Mouse (Mus musculus): Measurements from ENCODE around the gene Derl2. TPM values are rescaled to one million over a fixed set of nuclear protein-coding genes. Genes with fewer than 3 reads are reported as not detected.

Derl2 gene
- total and polyA plus RNA-seq, 2 experiments: 49.4 to 59.0 TPM

GRCm38 (mm10) chr11:71032070-71032469 lies 12.4 kb upstream of the Derl2 start:
- H3K9ac ChIP-seq (ENCODE audit: low read depth, low read length): no peak overlapping the region
- no peak overlapping the region for H3K4me3 ChIP-seq (ENCODE audit: insufficient read depth, low read depth, low read length)
- no peak overlapping the region for H3K27ac ChIP-seq (replicated peaks; ENCODE audit: insufficient read depth, low read depth, low read length)
- H3K27me3 ChIP-seq (ENCODE audit: control insufficient read depth, insufficient read depth, low read length): no peaks in the 10 kb centered on the region
- H3K79me2 ChIP-seq (ENCODE audit: control insufficient read depth, insufficient read depth, low read length): no peaks in the 10 kb centered on the region
- 74% methylated on average over 7 of the region's 7 CpGs for WGBS
- peaks cover 6% of the 10 kb centered on the region for H3K4me1 ChIP-seq (ENCODE audit: control insufficient read depth, insufficient read depth, low read length)
- no peak for DNase-seq (ENCODE audit: extremely low read depth, low read depth, low spot score)
- peaks cover 5% of the 10 kb centered on the region for H3K36me3 ChIP-seq (ENCODE audit: control insufficient read depth, insufficient read depth, low read length)
- TF ChIP-seq CTCF (IDR thresholded peaks at IDR 0.05; ENCODE audit: low read depth, low read length) (no peak), POLR2A (IDR thresholded peaks at IDR 0.05; ENCODE audit: extremely low read depth, insufficient read depth, low read length) (no peak)

GRCm38 (mm10) chr11:71029403-71030118 lies 9.9 kb upstream of the Derl2 start:
- H3K36me3 ChIP-seq (ENCODE audit: control insufficient read depth, insufficient read depth, low read length): peaks cover 29% of the 10 kb centered on the region
- WGBS: 82% methylated on average over 3 of the region's 3 CpGs
- H3K27me3 ChIP-seq (ENCODE audit: control insufficient read depth, insufficient read depth, low read length): no peaks in the 10 kb centered on the region
- no peak overlapping the region for H3K4me3 ChIP-seq (ENCODE audit: insufficient read depth, low read depth, low read length)
- DNase-seq (ENCODE audit: extremely low read depth, low read depth, low spot score): no peak
- no peak overlapping the region for H3K27ac ChIP-seq (replicated peaks; ENCODE audit: insufficient read depth, low read depth, low read length)
- H3K79me2 ChIP-seq (ENCODE audit: control insufficient read depth, insufficient read depth, low read length): no peaks in the 10 kb centered on the region
- H3K9ac ChIP-seq (ENCODE audit: low read depth, low read length): no peak overlapping the region
- H3K4me1 ChIP-seq (ENCODE audit: control insufficient read depth, insufficient read depth, low read length): peaks cover 6% of the 10 kb centered on the region
- TF ChIP-seq CTCF (IDR thresholded peaks at IDR 0.05; ENCODE audit: low read depth, low read length) (no peak), POLR2A (IDR thresholded peaks at IDR 0.05; ENCODE audit: extremely low read depth, insufficient read depth, low read length) (no peak)

- 36% methylated on average over 3 of the region's 3 CpGs for WGBS
- Histone ChIP-seq H3K4me1 (ENCODE audit: control insufficient read depth, insufficient read depth, low read length) (peaks cover 6% of the 10 kb centered on the region), H3K79me2 (ENCODE audit: control insufficient read depth, insufficient read depth, low read length) (no peaks in the 10 kb centered on the region), H3K27me3 (ENCODE audit: control insufficient read depth, insufficient read depth, low read length) (no peaks in the 10 kb centered on the region), H3K4me3 (ENCODE audit: insufficient read depth, low read depth, low read length) (no peak overlapping the region), H3K36me3 (ENCODE audit: control insufficient read depth, insufficient read depth, low read length) (peaks cover 34% of the 10 kb centered on the region), H3K9ac (ENCODE audit: low read depth, low read length) (no peak overlapping the region), H3K27ac (replicated peaks; ENCODE audit: insufficient read depth, low read depth, low read length) (no peak overlapping the region)
- TF ChIP-seq CTCF (IDR thresholded peaks at IDR 0.05; ENCODE audit: low read depth, low read length): no peak
- no peak for TF ChIP-seq POLR2A (IDR thresholded peaks at IDR 0.05; ENCODE audit: extremely low read depth, insufficient read depth, low read length)
- DNase-seq (ENCODE audit: extremely low read depth, low read depth, low spot score): peak; percentile 73
Observed at GRCm38 (mm10) chr11:71028280-71028679, 8.6 kb upstream of the Derl2 start.

- peak; percentile 77 for DNase-seq (ENCODE audit: extremely low read depth, low read depth, low spot score)
- H3K36me3 ChIP-seq (ENCODE audit: control insufficient read depth, insufficient read depth, low read length): peaks cover 6% of the 10 kb centered on the region
- H3K4me1 ChIP-seq (ENCODE audit: control insufficient read depth, insufficient read depth, low read length): peaks cover 36% of the 10 kb centered on the region
- H3K9ac ChIP-seq (ENCODE audit: low read depth, low read length): peak overlapping the region; percentile 84
- peak overlapping the region; percentile 83 for H3K27ac ChIP-seq (replicated peaks; ENCODE audit: insufficient read depth, low read depth, low read length)
- peaks cover 19% of the 10 kb centered on the region; the same call in 1 of the 2 replicates for H3K79me2 ChIP-seq (ENCODE audit: control insufficient read depth, insufficient read depth, low read length)
- no peak for TF ChIP-seq CTCF (IDR thresholded peaks at IDR 0.05; ENCODE audit: low read depth, low read length)
- TF ChIP-seq POLR2A (IDR thresholded peaks at IDR 0.05; ENCODE audit: extremely low read depth, insufficient read depth, low read length): no peak
- H3K4me3 ChIP-seq (ENCODE audit: insufficient read depth, low read depth, low read length): peak overlapping the region; percentile 70
- no peaks in the 10 kb centered on the region for H3K27me3 ChIP-seq (ENCODE audit: control insufficient read depth, insufficient read depth, low read length)
- under 1% methylated on average over 28 of the region's 28 CpGs for WGBS
Observed at GRCm38 (mm10) chr11:71018416-71019200, 1.0 kb downstream of the Derl2 start.

GRCm38 (mm10) chr11:71017051-71017450 lies 2.6 kb downstream of the Derl2 start:
- no peak for TF ChIP-seq CTCF (IDR thresholded peaks at IDR 0.05; ENCODE audit: low read depth, low read length)
- no peak for TF ChIP-seq POLR2A (IDR thresholded peaks at IDR 0.05; ENCODE audit: extremely low read depth, insufficient read depth, low read length)
- peaks cover 19% of the 10 kb centered on the region; the same call in 1 of the 2 replicates for H3K79me2 ChIP-seq (ENCODE audit: control insufficient read depth, insufficient read depth, low read length)
- H3K4me1 ChIP-seq (ENCODE audit: control insufficient read depth, insufficient read depth, low read length): peaks cover 43% of the 10 kb centered on the region
- H3K9ac ChIP-seq (ENCODE audit: low read depth, low read length): peak overlapping the region; percentile 71
- 21% methylated on average over 1 of the region's 1 CpGs for WGBS
- no peaks in the 10 kb centered on the region for H3K27me3 ChIP-seq (ENCODE audit: control insufficient read depth, insufficient read depth, low read length)
- peaks cover 9% of the 10 kb centered on the region for H3K36me3 ChIP-seq (ENCODE audit: control insufficient read depth, insufficient read depth, low read length)
- H3K4me3 ChIP-seq (ENCODE audit: insufficient read depth, low read depth, low read length): peak overlapping the region; percentile 36
- peak; percentile 98 for DNase-seq (ENCODE audit: extremely low read depth, low read depth, low spot score)
- peak overlapping the region; percentile 93 for H3K27ac ChIP-seq (replicated peaks; ENCODE audit: insufficient read depth, low read depth, low read length)

Data from liver, adult 2 months (tissue).